Mouse (Mus musculus): ENCODE measurements around the gene Btbd35f17. TPM values are rescaled to one million over a fixed set of nuclear protein-coding genes. Genes with fewer than 3 reads are reported as not detected.
"Not testable (repeated sequence)": the region's sequence is repeated elsewhere in the genome, so short reads cannot be mapped to it uniquely, and the experiment has no call there.

Gene Btbd35f17
- not detected in 2 replicates for polyA plus RNA-seq (2015; fragmentation: Nextera tagmentation; extraction: Ambion mirVana)

DNA sequence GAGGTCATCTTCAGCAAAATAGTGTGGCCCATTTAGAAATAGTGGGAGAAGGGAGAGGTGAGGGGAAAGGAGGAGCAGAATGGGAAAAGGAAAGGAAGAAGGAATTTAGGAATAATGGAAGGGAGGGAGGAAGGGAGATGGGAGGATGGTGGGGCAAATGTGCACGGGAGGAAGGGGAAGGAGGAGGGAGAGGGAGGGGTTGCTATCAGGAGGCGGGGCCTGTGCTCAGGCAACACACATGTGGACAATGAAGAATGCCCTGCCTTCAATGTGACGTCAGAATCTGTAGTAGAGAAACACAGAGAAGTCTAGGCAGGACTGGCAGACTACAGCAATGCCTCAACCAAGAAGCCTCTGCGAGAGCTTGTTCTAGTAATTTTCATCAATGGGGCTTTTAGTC lies at the start of gene Btbd35f17:
Gene Btbd35f17, plus strand, starts transcription at position 301 of the 400 bp plus-strand sequence.
- not testable (repeated sequence) for H3K9ac ChIP-seq (replicated peaks); H3K27ac ChIP-seq (ENCODE audit: low read depth); H3K4me1 ChIP-seq (ENCODE audit: insufficient read depth); H3K9me3 ChIP-seq (ENCODE audit: low read length); H3K36me3 ChIP-seq (replicated peaks; ENCODE audit: insufficient read depth, low read length); ATAC-seq; H3K4me3 ChIP-seq (ENCODE audit: low read depth, low read length); H3K4me2 ChIP-seq (ENCODE audit: low read depth, low read length); H3K27me3 ChIP-seq (ENCODE audit: insufficient read depth, low read length); DNase-seq
- WGBS (ENCODE audit: insufficient replicate concordance), result 73% methylated on average over 1 of the region's 4 CpGs

Other genes starting within 250 kb of the Btbd35f17 start
- gene Btbd35f28, start 174.1 kb upstream of the Btbd35f17 start, polyA plus RNA-seq (2015; fragmentation: Nextera tagmentation; extraction: Ambion mirVana), result not detected in 2 replicates
- gene Btbd35f20, start 79.4 kb upstream of the Btbd35f17 start, polyA plus RNA-seq (2015; fragmentation: Nextera tagmentation; extraction: Ambion mirVana), result not detected in 2 replicates

Measured in liver, postnatal 0 days (tissue).